Mouse (Mus musculus) testis, adult 2 months (tissue): ENCODE data around the gene A630076J17Rik. TPM values are rescaled to one million over a fixed set of nuclear protein-coding genes. Genes with fewer than 3 reads are reported as not detected.

Experiments
- H3K27ac ChIP-seq: fragments of 200-500 bp; 2 replicates; pipeline ENCODE4 v1.5.1; 2012; ENCODE audit warnings: low read depth, low read length; ENCODE audit not compliant: control insufficient read depth, insufficient read depth
- H3K27me3 ChIP-seq: fragments of 200-500 bp; 2 replicates; pipeline ENCODE4 v1.6.1; 2012; ENCODE audit warnings: mild to moderate bottlenecking, low read length, moderate library complexity; ENCODE audit not compliant: control insufficient read depth, insufficient read depth
- H3K36me3 ChIP-seq: fragments of 200-500 bp; 2 replicates; pipeline ENCODE4 v1.6.1; 2012; ENCODE audit warnings: mild to moderate bottlenecking, low read length; ENCODE audit not compliant: control insufficient read depth, insufficient read depth
- H3K4me1 ChIP-seq: fragments of 200-500 bp; 2 replicates; pipeline ENCODE4 v1.6.1; 2012; ENCODE audit warnings: low read length; ENCODE audit not compliant: control insufficient read depth, insufficient read depth
- H3K4me3 ChIP-seq: fragments of 200-500 bp; 2 replicates; pipeline ENCODE4 v1.5.1; 2012; ENCODE audit warnings: low read depth, mild to moderate bottlenecking, low read length, moderate library complexity, mixed read lengths; ENCODE audit not compliant: control insufficient read depth
- CTCF ChIP-seq: fragments of 200-500 bp; IDR thresholded peaks from 2 replicates; pipeline ENCODE4 v1.5.1; 2012; ENCODE audit warnings: low read depth, mild to moderate bottlenecking, inconsistent platforms, low read length, moderate library complexity; ENCODE audit not compliant: control insufficient read depth, insufficient read depth, insufficient replicate concordance
- POLR2A ChIP-seq: fragments of 200-500 bp; IDR thresholded peaks from 2 replicates; pipeline ENCODE4 v1.6.1; 2012; ENCODE audit warnings: low read depth, mild to moderate bottlenecking, inconsistent platforms, low read length, moderate library complexity; ENCODE audit not compliant: control insufficient read depth
- polyA plus RNA-seq: library from polyadenylated mRNA; depleted of rRNA; stranded (reverse); fragments of >200 nt; gene quantifications from 2 replicates; pipeline ENCODE4 v1.2.3, GENCODE M21; 2012

A630076J17Rik gene
- polyA plus RNA-seq, 1 experiment = not detected

DNA sequence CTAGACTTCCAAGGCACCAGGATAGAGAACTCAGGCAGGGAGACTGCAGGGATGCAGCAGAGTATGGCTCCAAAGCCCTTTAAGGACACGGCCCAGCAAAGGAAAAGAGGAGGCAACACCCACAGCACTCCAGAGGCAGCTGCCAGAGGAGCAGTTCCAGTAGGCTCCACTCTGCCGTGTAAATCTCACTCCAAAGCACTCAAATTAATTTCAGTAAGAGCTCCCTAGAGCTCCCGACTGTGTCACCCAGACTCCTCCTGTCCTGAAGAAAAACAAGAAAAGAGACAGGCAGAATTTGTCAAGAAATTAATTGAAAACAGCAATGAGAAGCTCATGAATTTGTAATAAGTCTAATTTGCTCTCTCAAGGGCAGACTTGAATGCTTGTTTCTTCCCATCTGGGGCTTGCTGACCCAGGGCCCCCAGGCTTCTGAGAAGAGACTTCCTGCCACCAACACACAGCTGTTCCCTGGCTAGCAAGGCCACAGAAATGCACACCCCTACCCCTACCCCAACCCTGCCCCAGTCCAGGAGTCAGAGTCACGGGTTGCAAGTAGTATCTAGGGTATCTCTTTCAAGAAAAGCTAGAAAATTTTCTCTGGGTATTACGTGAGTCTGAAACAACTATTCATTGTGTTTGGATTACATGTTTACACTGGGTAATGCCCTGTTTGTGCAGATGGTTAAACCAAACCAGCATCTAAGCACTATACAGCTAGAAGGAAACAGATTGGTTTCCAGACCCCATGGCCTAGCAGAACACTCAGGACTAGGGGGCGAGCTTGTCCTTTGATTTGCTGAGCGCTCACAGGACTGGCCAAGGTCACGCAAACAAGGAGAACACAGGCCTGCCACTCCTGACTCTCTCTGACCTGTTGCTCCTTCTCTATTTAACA lies 30.8 kb downstream of the A630076J17Rik start:
- Histone ChIP-seq H3K36me3 (no peaks in the 10 kb centered on the region), H3K27ac (peak overlapping the region; percentile 40), H3K4me3 (no peak overlapping the region), H3K4me1 (peaks cover 2% of the 10 kb centered on the region; the same call in 1 of the 2 replicates), H3K27me3 (no peaks in the 10 kb centered on the region)
- TF ChIP-seq POLR2A (no peak), CTCF (no peak)

DNA sequence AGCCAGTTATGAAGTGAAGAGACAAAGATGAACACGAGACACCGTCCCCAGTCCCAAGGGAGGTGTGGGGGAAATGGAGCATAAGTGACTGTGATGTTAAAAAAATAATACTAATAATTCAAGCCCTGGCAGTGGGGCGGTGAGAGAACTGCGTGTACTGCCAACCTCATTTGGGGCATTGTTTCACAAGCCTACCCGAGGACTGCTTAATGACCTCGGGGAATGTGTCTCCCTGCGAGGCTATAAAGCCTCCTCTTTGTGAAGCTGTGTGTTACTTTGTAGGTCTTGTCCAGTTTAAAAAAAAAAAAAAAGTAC lies 31.4 kb downstream of the A630076J17Rik start:
- H3K36me3 ChIP-seq = no peaks in the 10 kb centered on the region
- no peaks in the 10 kb centered on the region for H3K27me3 ChIP-seq
- TF ChIP-seq POLR2A (no peak), CTCF (no peak)
- peaks cover 2% of the 10 kb centered on the region; the same call in 1 of the 2 replicates for H3K4me1 ChIP-seq
- H3K27ac ChIP-seq = peak overlapping the region; percentile 40; the same call in 1 of the 2 replicates
- H3K4me3 ChIP-seq = no peak overlapping the region

DNA sequence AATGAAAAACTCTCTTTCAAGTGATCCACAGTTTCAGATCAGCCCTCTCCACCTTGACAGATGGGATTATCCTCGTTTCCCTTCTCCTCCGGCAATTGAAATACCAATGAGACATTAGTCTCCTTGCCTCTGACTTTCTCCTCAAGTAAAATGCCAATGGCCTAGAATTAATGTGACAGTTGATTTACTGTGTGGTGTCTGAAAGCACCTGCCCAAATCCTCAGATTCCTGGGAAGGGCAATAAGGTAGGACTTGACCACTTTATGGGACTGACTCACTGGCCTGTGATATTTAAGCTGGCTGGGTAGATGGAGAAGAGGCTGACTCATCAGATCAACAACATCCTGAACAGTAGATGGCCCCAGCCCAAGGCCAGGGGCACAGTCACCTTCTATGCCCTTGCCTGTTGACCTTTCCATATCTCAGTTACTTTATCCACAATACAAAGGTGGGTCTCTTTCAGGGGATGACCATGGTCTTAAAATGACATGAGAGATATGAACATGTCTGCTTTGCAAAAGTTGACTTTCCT lies 36.5 kb downstream of the A630076J17Rik start:
- H3K27me3 ChIP-seq = no peaks in the 10 kb centered on the region
- no peak for TF ChIP-seq POLR2A
- no peak for TF ChIP-seq CTCF
- no peak overlapping the region for H3K4me3 ChIP-seq
- H3K4me1 ChIP-seq = no peaks in the 10 kb centered on the region
- no peaks in the 10 kb centered on the region for H3K36me3 ChIP-seq
- H3K27ac ChIP-seq = no peak overlapping the region

DNA sequence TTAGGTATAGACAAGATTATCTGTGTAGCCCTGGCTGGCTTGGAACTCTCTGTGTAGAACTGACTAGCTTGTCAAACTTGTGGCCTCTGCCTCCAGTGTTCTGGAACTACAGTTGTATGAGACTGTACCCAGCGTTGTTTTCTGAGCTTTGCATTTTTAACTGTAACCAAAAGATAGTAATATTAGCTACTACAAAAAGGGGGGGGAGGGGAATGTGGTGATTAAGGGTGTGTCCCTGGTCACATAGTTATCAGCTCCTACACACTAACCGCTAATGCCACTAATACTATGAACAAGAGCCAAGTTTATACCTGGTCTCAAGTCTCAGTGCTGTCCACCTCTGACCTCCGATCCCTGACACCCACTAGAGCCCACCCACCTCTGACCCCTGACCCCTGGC lies 42.0 kb downstream of the A630076J17Rik start:
- H3K4me1 ChIP-seq = no peaks in the 10 kb centered on the region
- H3K4me3 ChIP-seq = no peak overlapping the region
- no peaks in the 10 kb centered on the region for H3K36me3 ChIP-seq
- no peak overlapping the region for H3K27ac ChIP-seq
- no peaks in the 10 kb centered on the region for H3K27me3 ChIP-seq
- no peak for TF ChIP-seq POLR2A
- no peak for TF ChIP-seq CTCF

DNA sequence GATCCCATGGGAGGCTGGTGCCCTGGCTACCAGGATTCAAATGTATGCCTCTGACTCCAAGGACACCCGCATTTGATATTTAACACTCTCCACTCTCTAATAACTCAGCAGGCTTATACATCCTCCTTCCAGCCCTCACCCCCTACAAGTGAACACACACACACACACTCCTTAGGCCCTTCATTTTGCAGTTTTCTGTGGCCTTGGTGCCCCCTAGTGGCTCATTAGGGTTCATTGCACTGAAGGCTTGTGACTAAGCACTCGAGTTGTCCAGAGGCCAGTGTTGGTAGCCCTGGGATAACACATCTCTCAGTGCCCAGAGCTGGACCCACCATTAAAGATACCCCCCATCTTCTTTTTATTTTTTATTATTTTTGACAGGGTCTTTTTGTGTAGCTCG lies 43.4 kb downstream of the A630076J17Rik start:
- peak; percentile 48; the same call in 1 of the 2 replicates for TF ChIP-seq CTCF
- TF ChIP-seq POLR2A = no peak
- no peaks in the 10 kb centered on the region for H3K36me3 ChIP-seq
- H3K27me3 ChIP-seq = no peaks in the 10 kb centered on the region
- no peak overlapping the region for H3K4me3 ChIP-seq
- H3K4me1 ChIP-seq = peaks cover 8% of the 10 kb centered on the region
- no peak overlapping the region for H3K27ac ChIP-seq

DNA sequence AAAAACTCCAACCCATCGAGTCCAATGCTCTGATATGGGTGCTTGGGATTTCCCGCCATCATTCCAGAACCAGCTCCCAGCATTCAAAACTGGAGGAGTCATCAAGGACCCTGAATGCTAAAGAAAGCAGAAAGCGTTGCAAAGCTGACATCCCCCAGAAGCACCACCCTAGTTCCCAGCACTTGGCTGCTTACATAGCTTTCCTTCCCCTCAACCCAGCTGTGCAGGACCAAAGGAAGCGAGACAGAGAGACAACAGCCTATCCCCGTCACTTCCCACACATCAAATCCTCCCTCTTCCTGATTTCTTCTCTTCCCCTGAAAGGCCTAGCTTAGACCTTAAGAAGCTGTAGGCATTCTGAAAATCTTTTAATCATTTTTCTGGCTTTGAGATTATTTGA lies 44.9 kb downstream of the A630076J17Rik start:
- Histone ChIP-seq H3K36me3 (no peaks in the 10 kb centered on the region), H3K27ac (no peak overlapping the region), H3K27me3 (no peaks in the 10 kb centered on the region), H3K4me1 (peaks cover 8% of the 10 kb centered on the region), H3K4me3 (no peak overlapping the region)
- TF ChIP-seq CTCF (no peak), POLR2A (no peak)

DNA sequence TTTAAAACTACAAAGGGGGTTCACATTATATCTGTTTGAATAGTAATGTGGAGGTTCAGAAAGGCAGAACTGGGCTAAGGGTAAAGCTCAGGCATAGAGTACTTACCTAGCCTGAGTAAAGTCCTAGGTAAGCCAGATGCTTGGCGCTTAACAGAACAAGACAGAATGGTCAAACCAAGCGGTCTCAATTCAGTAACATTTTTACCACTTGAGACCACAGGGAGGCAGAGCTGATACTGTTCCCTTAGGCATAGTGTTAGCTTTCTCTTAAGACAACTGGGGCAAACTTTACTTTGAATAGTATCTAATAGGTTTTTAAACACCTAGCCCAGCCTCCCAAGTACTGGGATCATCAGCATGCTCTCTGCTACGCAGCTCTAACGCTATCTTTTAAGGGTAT lies 45.6 kb downstream of the A630076J17Rik start:
- no peaks in the 10 kb centered on the region for H3K27me3 ChIP-seq
- peaks cover 8% of the 10 kb centered on the region for H3K4me1 ChIP-seq
- TF ChIP-seq POLR2A (no peak), CTCF (no peak)
- no peaks in the 10 kb centered on the region for H3K36me3 ChIP-seq
- H3K4me3 ChIP-seq = no peak overlapping the region
- no peak overlapping the region for H3K27ac ChIP-seq
